Mouse (Mus musculus) limb, embryonic 14.5 days (tissue): ENCODE measurements around the gene Sap30. TPM values are rescaled to one million over a fixed set of nuclear protein-coding genes. Genes with fewer than 3 reads are reported as not detected.
A peak's percentile ranks its signal among the peaks of the same experiment; 100 is the strongest.

ENCODE experiments used
- ATAC-seq: fragments of 200-750 bp; cut with Nextera tagmentation; 2 replicates; pipeline ENCODE4 v1.8.0; 2017; ENCODE audit warnings: low read depth, moderate number of reproducible peaks, moderate TSS enrichment; ENCODE audit not compliant: low FRiP score
- DNase-seq: peaks from one replicate; pipeline ENCODE4 v3.0.0-alpha.2; 2015; ENCODE audit warnings: low spot score
- H3K27ac ChIP-seq: fragments of 300-500 bp; sonication (generic); replicated peaks from 2 replicates; pipeline ENCODE4 v1.5.1; 2014; ENCODE audit warnings: low read depth, mild to moderate bottlenecking, low read length, moderate library complexity, mixed read lengths
- H3K27me3 ChIP-seq: fragments of 300-500 bp; sonication (generic); 2 replicates; pipeline ENCODE4 v1.6.1; 2014; ENCODE audit warnings: low read length, mixed read lengths; ENCODE audit not compliant: control insufficient read depth, insufficient read depth
- H3K36me3 ChIP-seq: fragments of 300-500 bp; sonication (generic); 2 replicates; pipeline ENCODE4 v1.6.1; 2014; ENCODE audit warnings: mild to moderate bottlenecking, low read length, moderate library complexity, mixed read lengths; ENCODE audit not compliant: control insufficient read depth, insufficient read depth
- H3K4me1 ChIP-seq: fragments of 300-500 bp; sonication (generic); 2 replicates; pipeline ENCODE4 v1.6.1; 2014; ENCODE audit warnings: antibody characterized with exemption, low read length, mixed read lengths; ENCODE audit not compliant: control insufficient read depth, insufficient read depth
- H3K4me2 ChIP-seq: fragments of 300-500 bp; sonication (generic); replicated peaks from 2 replicates; pipeline ENCODE4 v1.6.1; 2014; ENCODE audit warnings: low read depth, mild to moderate bottlenecking, low read length, moderate library complexity; ENCODE audit not compliant: severe bottlenecking
- H3K4me3 ChIP-seq: fragments of 300-500 bp; sonication (generic); replicated peaks from 2 replicates; pipeline ENCODE4 v1.5.1; 2014; ENCODE audit warnings: low read length
- H3K9ac ChIP-seq: fragments of 300-500 bp; sonication (generic); 2 replicates; pipeline ENCODE4 v1.6.1; 2014; ENCODE audit warnings: mild to moderate bottlenecking, low read depth, low read length, moderate library complexity; ENCODE audit not compliant: severe bottlenecking
- H3K9me3 ChIP-seq: fragments of 300-500 bp; sonication (generic); 2 replicates; pipeline ENCODE4 v1.6.1; 2016; ENCODE audit warnings: low read length; ENCODE audit not compliant: control insufficient read depth
- POLR2A ChIP-seq: fragments of 200-500 bp; IDR thresholded peaks from 2 replicates; pipeline ENCODE4 v1.8.0; 2012; ENCODE audit warnings: inconsistent platforms, mild to moderate bottlenecking, moderate library complexity, borderline replicate concordance; ENCODE audit not compliant: insufficient read depth, insufficient read length; ENCODE audit errors: extremely low read depth
- WGBS: fragments of 180-500 bp; shearing (Covaris S2); extraction: QIAGEN DNeasy Blood & Tissue Kit; methylation state at CpG from one replicate; pipeline ENCODE4 v1.1.7; 2014; 5-methylcytosine and 5-hydroxymethylcytosine counted together
- polyA plus RNA-seq, 2 experiments: library from polyadenylated mRNA; depleted of rRNA in 1 of 2; stranded (reverse) in 1 of 2; unstranded in 1 of 2; fragments of >200 nt; fragmentation: Nextera tagmentation in 1 of 2; extraction: Ambion mirVana in 1 of 2; gene quantifications; 2 replicates each; pipeline versions ENCODE4 v1.2.1 to v1.2.3; 2012 to 2014

The Sap30 gene
- polyA plus RNA-seq, 2 experiments, result 32.6 to 35.8 TPM

- TF ChIP-seq POLR2A, result no peak
- Histone ChIP-seq H3K4me1 (peaks cover 4% of the 10 kb centered on the region), H3K4me2 (peak overlapping the region; percentile 35), H3K36me3 (no peaks in the 10 kb centered on the region), H3K9me3 (no peaks in the 10 kb centered on the region), H3K27me3 (no peaks in the 10 kb centered on the region), H3K4me3 (no peak overlapping the region), H3K27ac (no peak overlapping the region), H3K9ac (no peak overlapping the region)
- WGBS, result 23% methylated on average over 18 of the region's 18 CpGs
- DNase-seq, result peak; percentile 64
- ATAC-seq, result no peak; the same call in 1 of the 2 replicates
Measured at GRCm38 (mm10) chr8:57435768-57436436, 51.8 kb downstream of the Sap30 start.

GRCm38 (mm10) chr8:57432802-57433201, 54.9 kb downstream of the Sap30 start:
- 81% methylated on average over 5 of the region's 5 CpGs for WGBS
- TF ChIP-seq POLR2A, result no peak
- Histone ChIP-seq H3K4me1 (peaks cover 7% of the 10 kb centered on the region), H3K36me3 (no peaks in the 10 kb centered on the region), H3K27me3 (no peaks in the 10 kb centered on the region), H3K9ac (no peak overlapping the region), H3K4me2 (no peak overlapping the region), H3K27ac (no peak overlapping the region), H3K9me3 (no peaks in the 10 kb centered on the region), H3K4me3 (no peak overlapping the region)
- no peak for ATAC-seq
- DNase-seq, result no peak

Other genes with a start within 250 kb of the Sap30 start
- 33.4 and 36.2 TPM in 2 replicates for gene Hand2, start 166.9 kb downstream of the Sap30 start, polyA plus RNA-seq (2012; rRNA removed)
- gene Hand2, start 166.9 kb downstream of the Sap30 start, polyA plus RNA-seq (2014; fragmentation: Nextera tagmentation; extraction: Ambion mirVana), result 9.8 and 13.5 TPM in 2 replicates
- gene Scrg1, start 31.9 kb downstream of the Sap30 start, polyA plus RNA-seq (2012; rRNA removed), result 38.9 and 39.5 TPM in 2 replicates
- 23.7 and 24.1 TPM in 2 replicates for gene Scrg1, start 31.9 kb downstream of the Sap30 start, polyA plus RNA-seq (2014; fragmentation: Nextera tagmentation; extraction: Ambion mirVana)
- 86.9 and 199 TPM in 2 replicates for gene Hmgb2, start 24.0 kb upstream of the Sap30 start, polyA plus RNA-seq (2012; rRNA removed)
- 290 and 314 TPM in 2 replicates for gene Hmgb2, start 24.0 kb upstream of the Sap30 start, polyA plus RNA-seq (2014; fragmentation: Nextera tagmentation; extraction: Ambion mirVana)
- 6.9 and 7.8 TPM in 2 replicates for gene Galnt7, start 165.2 kb upstream of the Sap30 start, polyA plus RNA-seq (2012; rRNA removed)
- gene Galnt7, start 165.2 kb upstream of the Sap30 start, polyA plus RNA-seq (2014; fragmentation: Nextera tagmentation; extraction: Ambion mirVana), result 11.2 and 11.5 TPM in 2 replicates